Mouse (Mus musculus) left cerebral cortex, postnatal 14 days (tissue): ENCODE data around the gene Olfr1359. TPM values are rescaled to one million over a fixed set of nuclear protein-coding genes. Genes with fewer than 3 reads are reported as not detected.
"Not testable (repeated sequence)": the region's sequence is repeated elsewhere in the genome, so short reads cannot be mapped to it uniquely, and the experiment has no call there.

Experiments
- DNase-seq, 2 experiments: peaks; one replicate each; pipeline ENCODE4 v3.0.0; 2021 to 2022; ENCODE audit warnings: low spot score in 2 of 2, mixed read lengths in 1 of 2
- intact Hi-C: fragments of 180-260 bp; cut with DNase I; formaldehyde crosslinking; loops from one replicate; pipeline ENCODE4 v1.15.1; 2025
- microRNA-seq, 2 experiments: library from miRNA; unstranded; fragments of <30 nt; microRNA quantifications; one replicate each; pipeline ENCODE4 v1.2.0; 2022
- total RNA-seq, 2 experiments: library from RNA; stranded (reverse); gene quantifications; 2 replicates each; pipeline ENCODE4 v1.2.3; 2021

Olfr1359 gene
- total RNA-seq, 2 experiments from 2014 or later = not detected

- peak; percentile 82 to 93 for DNase-seq
- intact Hi-C loops = not testable (repeated sequence)
These were observed 55.8 kb downstream of the Olfr1359 start, which contains the start of the genes Hist1h2ak and Hist1h2bn for GRCm38 (mm10) chr13:21753524-21754285. Gene Hist1h2ak (minus strand): TSS chr13:21753827. Gene Hist1h2bn (plus strand): TSS chr13:21754123.

GRCm38 (mm10) chr13:21754294-21755001 is 56.5 kb downstream of the Olfr1359 start:
- peak in 1 of 2 experiments; percentile 31 for DNase-seq
- intact Hi-C loops = not testable (repeated sequence)

GRCm38 (mm10) chr13:21755707-21756106 is 57.8 kb downstream of the Olfr1359 start:
- intact Hi-C loops = no loop called here
- DNase-seq = no peak

Small RNA genes within 50 kb of the gene (microRNA-seq; reads per million reads assigned to microRNA genes)
- gene Gm44357 = 0 reads per million in 2 experiments
- gene Gm44367 = 0 reads per million in 2 experiments
- 0 reads per million in 2 experiments for gene Gm44454

Other genes with a start within 250 kb of the Olfr1359 start
- gene Zscan26, start 244.4 kb upstream of the Olfr1359 start, total RNA-seq = 10 to 100 TPM; 33.9 to 39.7 TPM
- 1 to 10 TPM in 1 of 2 experiments, under 1 TPM in 1; 0.76 to 1.3 TPM for gene Nkapl, start 229.6 kb upstream of the Olfr1359 start, total RNA-seq
- gene Zkscan4, start 219.2 kb upstream of the Olfr1359 start, total RNA-seq = 1 to 10 TPM; 7.2 to 7.3 TPM
- not detected for gene Gm10065, start 218.7 kb upstream of the Olfr1359 start, total RNA-seq
- 10 to 100 TPM; 18.1 to 19.7 TPM for gene AK157302, start 202.9 kb upstream of the Olfr1359 start, total RNA-seq
- gene Gm11273, start 196.7 kb upstream of the Olfr1359 start, total RNA-seq = 10 to 100 TPM; 59.6 to 63.4 TPM
- 10 to 100 TPM; 12.7 to 13.2 TPM for gene Zkscan8, start 167.0 kb upstream of the Olfr1359 start, total RNA-seq
- not detected for gene Olfr1366, start 155.3 kb upstream of the Olfr1359 start, total RNA-seq
- not detected for gene Olfr1535, start 138.2 kb upstream of the Olfr1359 start, total RNA-seq
- not detected for gene Olfr1364, start 116.4 kb upstream of the Olfr1359 start, total RNA-seq
- gene Olfr1362, start 84.1 kb upstream of the Olfr1359 start, total RNA-seq = not detected
- not detected for gene Olfr11, start 55.6 kb upstream of the Olfr1359 start, total RNA-seq
- not detected for gene Olfr1361, start 34.7 kb upstream of the Olfr1359 start, total RNA-seq
- not detected for gene Olfr1360, start 20.7 kb upstream of the Olfr1359 start, total RNA-seq
- gene Hist1h2bl, start 18.0 kb downstream of the Olfr1359 start, total RNA-seq = 10 to 100 TPM; 37.3 to 37.9 TPM
- gene Hist1h2ai, start 18.3 kb downstream of the Olfr1359 start, total RNA-seq = 10 to 100 TPM; 17.2 to 25.6 TPM
- gene Hist1h3h, start 19.5 kb downstream of the Olfr1359 start, total RNA-seq = 10 to 100 TPM; 46.6 to 56.8 TPM
- 1 to 10 TPM; 4.9 to 7.8 TPM for gene Hist1h2bm, start 23.9 kb downstream of the Olfr1359 start, total RNA-seq
- gene Hist1h4j, start 37.0 kb downstream of the Olfr1359 start, total RNA-seq = 10 to 100 TPM; 15.4 to 16.2 TPM
- gene Hist1h4k, start 52.4 kb downstream of the Olfr1359 start, total RNA-seq = 100 to 1,000 TPM; 311 to 320 TPM
- gene Hist1h2ak, start 55.7 kb downstream of the Olfr1359 start, total RNA-seq = 10 to 100 TPM; 13.2 to 15.7 TPM
- 10 to 100 TPM in 1 of 2 experiments, 1 to 10 TPM in 1; 9.6 to 16.1 TPM for gene Hist1h2bn, start 56.0 kb downstream of the Olfr1359 start, total RNA-seq
- gene Hist1h1b, start 82.5 kb downstream of the Olfr1359 start, total RNA-seq = 10 to 100 TPM in 1 of 2 experiments, 1 to 10 TPM in 1; 7.6 to 10.5 TPM
- gene Hist1h3i, start 85.3 kb downstream of the Olfr1359 start, total RNA-seq = 10 to 100 TPM; 51.4 to 75.0 TPM
- 1 to 10 TPM; 2.5 to 6.9 TPM for gene Hist1h2an, start 89.1 kb downstream of the Olfr1359 start, total RNA-seq
- gene Hist1h2bp, start 89.3 kb downstream of the Olfr1359 start, total RNA-seq = 10 to 100 TPM in 1 of 2 experiments, 1 to 10 TPM in 1; 6.7 to 11.2 TPM
- 10 to 100 TPM; 43.6 to 56.5 TPM for gene Hist1h2bq, start 112.1 kb downstream of the Olfr1359 start, total RNA-seq
- gene Hist1h2ao, start 112.4 kb downstream of the Olfr1359 start, total RNA-seq = not detected
- 100 to 1,000 TPM; 213 to 226 TPM for gene Hist1h4m, start 113.6 kb downstream of the Olfr1359 start, total RNA-seq
- 10 to 100 TPM; 20.9 to 25.8 TPM for gene Hist1h4n, start 134.1 kb downstream of the Olfr1359 start, total RNA-seq
- gene Hist1h2ap, start 135.4 kb downstream of the Olfr1359 start, total RNA-seq = 10 to 100 TPM; 46.9 to 49.5 TPM
- 10 to 100 TPM; 44.5 to 56.8 TPM for gene Hist1h2br, start 135.6 kb downstream of the Olfr1359 start, total RNA-seq
- 1 to 10 TPM; 2.8 to 4.0 TPM for gene Zfp184, start 247.0 kb downstream of the Olfr1359 start, total RNA-seq